Comparison of ENCODE assay signal across 7 mouse cellular contexts in genomic region chr9:67047606-67048482, GRCm38 (mm10). TPM values are rescaled to one million over a fixed set of nuclear protein-coding genes. Genes with fewer than 3 reads are reported as not detected.
DNase-seq lines count a peak whose midpoint lies in the region; ATAC-seq and TF ChIP-seq lines count a peak whose summit lies in the region.

No protein-coding gene starts in this region.

- no peak for ATAC-seq in lung, embryonic 15.5 days (ENCODE audit: borderline replicate concordance, extremely low read depth, low FRiP score, low TSS enrichment)
- no peak for ATAC-seq in kidney, embryonic 16.5 days (ENCODE audit: low FRiP score, low TSS enrichment)
- no peak for ATAC-seq in neural tube, embryonic 11.5 days (ENCODE audit: insufficient read depth, low FRiP score, low TSS enrichment)
- ATAC-seq in granulocyte monocyte progenitor cell, adult 5-6 weeks (replicated peaks; ENCODE audit: poor library complexity, severe bottlenecking) = no peak

- no peak for DNase-seq in lung, postnatal 14 days
- peak; percentile 44 for DNase-seq in forebrain, embryonic 10.5 days (ENCODE audit: extremely low spot score, low spot score)
- DNase-seq in neural tube, embryonic 11.5 days (ENCODE audit: low spot score) = peak; percentile 40

- H3K27ac ChIP-seq in lung, embryonic 15.5 days = peak overlapping the region; percentile 89
- no peak overlapping the region for H3K27ac ChIP-seq in bone marrow macrophage, adult 2 months (ENCODE audit: insufficient read depth, low read depth, low read length)
- H3K27ac ChIP-seq in forebrain, embryonic 10.5 days = peak overlapping the region; percentile 89
- H3K27ac ChIP-seq in kidney, embryonic 16.5 days (ENCODE audit: low read length) = peak overlapping the region; percentile 91
- no peak overlapping the region for H3K27ac ChIP-seq in neural tube, embryonic 11.5 days (ENCODE audit: low read depth, low read length)

- WGBS in lung, embryonic 15.5 days = under 1% methylated on average over 50 of the region's 50 CpGs
- 0% methylated on average over 50 of the region's 50 CpGs for WGBS in forebrain, embryonic 10.5 days
- WGBS in kidney, embryonic 16.5 days = under 1% methylated on average over 50 of the region's 50 CpGs
- under 1% methylated on average over 48 of the region's 50 CpGs for WGBS in neural tube, embryonic 11.5 days

- H3K9ac ChIP-seq in lung, embryonic 15.5 days = peak overlapping the region; percentile 77
- H3K9ac ChIP-seq in kidney, embryonic 16.5 days (replicated peaks; ENCODE audit: low read length) = peak overlapping the region; percentile 83
- H3K9ac ChIP-seq in neural tube, embryonic 11.5 days (ENCODE audit: low read length) = peak overlapping the region; percentile 66

- H3K4me3 ChIP-seq in lung, embryonic 15.5 days = peak overlapping the region; percentile 72
- peak overlapping the region; percentile 49 for H3K4me3 ChIP-seq in bone marrow macrophage, adult 2 months (ENCODE audit: insufficient read depth, low read length)
- H3K4me3 ChIP-seq in forebrain, embryonic 10.5 days = peak overlapping the region; percentile 76
- H3K4me3 ChIP-seq in kidney, embryonic 16.5 days (ENCODE audit: low read length) = peak overlapping the region; percentile 65
- H3K4me3 ChIP-seq in neural tube, embryonic 11.5 days (ENCODE audit: low read depth, low read length) = peak overlapping the region; percentile 57

- TF ChIP-seq POLR2A in bone marrow macrophage, adult 2 months (IDR thresholded peaks at IDR 0.05; ENCODE audit: borderline replicate concordance, low read depth, low read length) = no peak

- peak overlapping the region; percentile 91 for H3K4me2 ChIP-seq in lung, embryonic 15.5 days
- peak overlapping the region; percentile 85 for H3K4me2 ChIP-seq in kidney, embryonic 16.5 days (replicated peaks; ENCODE audit: low read depth, low read length)
- peak overlapping the region; percentile 87 for H3K4me2 ChIP-seq in neural tube, embryonic 11.5 days (ENCODE audit: low read depth)

- H3K27me3 ChIP-seq in lung, embryonic 15.5 days = 0 out of 2 replicates have a peak, but pooled peaks cover 5% of the 10 kb centered on the region
- peaks cover 54% of the 10 kb centered on the region for H3K27me3 ChIP-seq in forebrain, embryonic 10.5 days (ENCODE audit: poor library complexity, severe bottlenecking)
- no peaks in the 10 kb centered on the region for H3K27me3 ChIP-seq in kidney, embryonic 16.5 days (ENCODE audit: insufficient read depth, low read length)
- H3K27me3 ChIP-seq in neural tube, embryonic 11.5 days (ENCODE audit: control insufficient read depth, insufficient read depth, low read length) = peaks cover 36% of the 10 kb centered on the region

- H3K36me3 ChIP-seq in lung, embryonic 15.5 days = no peaks in the 10 kb centered on the region
- H3K36me3 ChIP-seq in forebrain, embryonic 10.5 days (replicated peaks) = no peaks in the 10 kb centered on the region
- no peaks in the 10 kb centered on the region for H3K36me3 ChIP-seq in kidney, embryonic 16.5 days (ENCODE audit: insufficient read depth, low read length)
- H3K36me3 ChIP-seq in neural tube, embryonic 11.5 days (ENCODE audit: control insufficient read depth, insufficient read depth, low read length) = no peaks in the 10 kb centered on the region

- H3K9me3 ChIP-seq in lung, embryonic 15.5 days = no peaks in the 10 kb centered on the region
- no peaks in the 10 kb centered on the region for H3K9me3 ChIP-seq in forebrain, embryonic 10.5 days
- H3K9me3 ChIP-seq in kidney, embryonic 16.5 days (ENCODE audit: low read length) = no peaks in the 10 kb centered on the region
- no peaks in the 10 kb centered on the region for H3K9me3 ChIP-seq in neural tube, embryonic 11.5 days (ENCODE audit: control insufficient read depth, low read length)

- TF ChIP-seq CTCF in bone marrow macrophage, adult 2 months (IDR thresholded peaks at IDR 0.05; ENCODE audit: low read depth, low read length) = no peak

- H3K4me1 ChIP-seq in lung, embryonic 15.5 days = peaks cover 40% of the 10 kb centered on the region
- H3K4me1 ChIP-seq in bone marrow macrophage, adult 2 months (ENCODE audit: control insufficient read depth, insufficient read depth, low read length) = peaks cover 9% of the 10 kb centered on the region; the same call in 1 of the 2 replicates
- H3K4me1 ChIP-seq in forebrain, embryonic 10.5 days = peaks cover 76% of the 10 kb centered on the region
- peaks cover 43% of the 10 kb centered on the region for H3K4me1 ChIP-seq in kidney, embryonic 16.5 days (ENCODE audit: insufficient read depth, low read length)
- H3K4me1 ChIP-seq in neural tube, embryonic 11.5 days (ENCODE audit: control insufficient read depth, insufficient read depth, low read length) = peaks cover 15% of the 10 kb centered on the region; the same call in 1 of the 2 replicates

RNA-seq across cellular contexts. Expression of gene Tpm1, which starts 1.4 kb away (rescaled TPM):
- 747 and 774 TPM in 2 replicates for polyA plus RNA-seq in lung, embryonic 15.5 days (2015; fragmentation: Nextera tagmentation; extraction: Ambion mirVana)
- 103 and 104 TPM in 2 replicates for polyA plus RNA-seq in bone marrow macrophage, adult 2 months (2012; ENCODE audit: insufficient read depth, insufficient read length, missing spikeins)
- 334 and 342 TPM in 2 replicates for polyA plus RNA-seq in forebrain, embryonic 10.5 days (2016; fragmentation: Nextera tagmentation; extraction: Ambion mirVana)
- 578 and 635 TPM in 2 replicates for polyA plus RNA-seq in kidney, embryonic 16.5 days (2015; fragmentation: Nextera tagmentation; extraction: Ambion mirVana)
- polyA plus RNA-seq in neural tube, embryonic 11.5 days (2014; fragmentation: Nextera tagmentation; extraction: Ambion mirVana) = 364 and 445 TPM in 2 replicates
- 25.8 and 42.1 TPM in 2 replicates for total RNA-seq in granulocyte monocyte progenitor cell, adult 5-6 weeks (2014; fragmentation: Nextera tagmentation)
- 54.2 and 57.0 TPM in 2 replicates for total RNA-seq in granulocyte monocyte progenitor cell, adult 5-6 weeks (2017)

Comparison
In these comparisons a context has a peak if more than half of its experiments do, and no peak if none do; other contexts are left out.
1. H3K27ac ChIP-seq: peak in lung, embryonic 15.5 days (single experiment), forebrain, embryonic 10.5 days (single experiment) and kidney, embryonic 16.5 days (single experiment); none in bone marrow macrophage, adult 2 months (single experiment) and neural tube, embryonic 11.5 days (single experiment).
2. Peak in every context shown above with its lines, with median percentiles within 50 percentile points of each other: H3K4me2 ChIP-seq, H3K4me3 ChIP-seq and H3K9ac ChIP-seq.